Comparison of ENCODE assay signal across 7 mouse cellular contexts in the genomic region with DNA sequence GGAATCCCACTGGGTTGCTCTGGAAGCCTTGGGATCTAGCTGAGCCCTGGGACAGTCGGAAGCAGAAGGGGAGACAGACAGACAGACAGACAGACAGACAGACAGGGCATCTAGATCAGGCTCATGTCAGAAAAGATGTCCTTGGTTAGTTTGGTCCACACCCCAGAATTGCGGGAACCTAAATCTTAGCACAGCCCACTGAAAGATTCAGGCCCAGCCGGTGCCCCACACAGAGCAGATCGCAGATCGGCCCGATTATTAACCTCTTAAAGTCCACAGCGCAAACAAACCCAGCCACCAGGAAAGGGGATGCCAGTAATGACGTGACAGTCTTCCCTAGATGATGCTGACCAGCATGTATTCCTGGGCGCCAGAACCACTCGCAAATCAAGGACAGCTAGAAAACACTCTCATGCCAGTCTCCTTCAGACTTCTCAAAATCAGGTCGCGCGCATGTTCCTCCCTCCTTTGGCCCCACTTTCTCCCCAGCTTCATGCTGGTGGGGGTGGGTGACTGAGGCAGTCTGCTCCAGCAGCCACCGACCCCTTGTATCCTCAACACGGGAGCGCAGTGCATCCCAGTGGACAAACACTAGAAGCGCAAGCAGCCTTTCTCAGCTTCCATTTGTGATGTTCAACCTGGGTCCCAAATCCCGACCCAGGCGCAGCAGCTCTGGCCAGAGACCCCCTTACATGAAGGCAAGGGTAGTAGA. TPM values are rescaled to one million over a fixed set of nuclear protein-coding genes. Genes with fewer than 3 reads are reported as not detected.
A peak's percentile ranks its signal among the peaks of the same experiment; 100 is the strongest.
DNase-seq lines count a peak whose midpoint lies in the region; ATAC-seq and TF ChIP-seq lines count a peak whose summit lies in the region.

No protein-coding gene starts in this region.

- no peaks in the 10 kb centered on the region for H3K36me3 ChIP-seq in liver, postnatal 0 days (replicated peaks; ENCODE audit: insufficient read depth, low read length)
- no peaks in the 10 kb centered on the region for H3K36me3 ChIP-seq in stomach, embryonic 16.5 days (ENCODE audit: control insufficient read depth, insufficient read depth, low read length)

- no peak overlapping the region for H3K9ac ChIP-seq in liver, postnatal 0 days (replicated peaks)
- H3K9ac ChIP-seq in stomach, embryonic 16.5 days (ENCODE audit: low read length), result no peak overlapping the region

- TF ChIP-seq EP300 in liver, postnatal 0 days (IDR thresholded peaks at IDR 0.05; ENCODE audit: low read depth), result no peak

- H3K27ac ChIP-seq in cerebellum, adult 2 months (ENCODE audit: insufficient read depth, low read length), result no peak overlapping the region
- peak overlapping the region; percentile 95 for H3K27ac ChIP-seq in layer of hippocampus, adult 2 months
- H3K27ac ChIP-seq in liver, postnatal 0 days (ENCODE audit: low read depth), result no peak overlapping the region
- H3K27ac ChIP-seq in stomach, embryonic 16.5 days (ENCODE audit: low read length), result no peak overlapping the region

- no peaks in the 10 kb centered on the region for H3K4me1 ChIP-seq in cerebellum, adult 2 months (ENCODE audit: control insufficient read depth, insufficient read depth, low read length)
- no peaks in the 10 kb centered on the region for H3K4me1 ChIP-seq in liver, postnatal 0 days (ENCODE audit: insufficient read depth)
- H3K4me1 ChIP-seq in stomach, embryonic 16.5 days (ENCODE audit: control insufficient read depth, insufficient read depth, low read length), result peaks cover 21% of the 10 kb centered on the region

- TF ChIP-seq CTCF in cerebellum, adult 2 months (IDR thresholded peaks at IDR 0.05; ENCODE audit: borderline replicate concordance, insufficient read depth, low read depth, low read length), result peak; percentile 80
- peak; percentile 89 for TF ChIP-seq CTCF in layer of hippocampus, adult 2 months (conservative IDR thresholded peaks at IDR 0.05)
- TF ChIP-seq CTCF in liver, postnatal 0 days (IDR thresholded peaks at IDR 0.05; ENCODE audit: low read depth), result peak; percentile 33; the same call in 1 of the 2 replicates

- 5% methylated on average over 19 of the region's 19 CpGs for WGBS in cerebellum, adult 2 months
- WGBS in liver, postnatal 0 days (ENCODE audit: insufficient replicate concordance), result 7% methylated on average over 19 of the region's 19 CpGs
- 4% methylated on average over 19 of the region's 19 CpGs for WGBS in stomach, embryonic 16.5 days

- no peak for TF ChIP-seq POLR2A in cerebellum, adult 2 months (IDR thresholded peaks at IDR 0.05; ENCODE audit: borderline replicate concordance, insufficient read depth, low read length)

- H3K4me3 ChIP-seq in cerebellum, adult 2 months (replicated peaks; ENCODE audit: insufficient read depth, low read depth, low read length), result peak overlapping the region; percentile 42
- peak overlapping the region; percentile 73 for H3K4me3 ChIP-seq in layer of hippocampus, adult 2 months
- H3K4me3 ChIP-seq in liver, postnatal 0 days (ENCODE audit: low read depth, low read length), result no peak overlapping the region
- peak overlapping the region; percentile 45; the same call in 1 of the 2 replicates for H3K4me3 ChIP-seq in stomach, embryonic 16.5 days (replicated peaks; ENCODE audit: low read length)

- no peak for ATAC-seq in liver, postnatal 0 days
- no peak for ATAC-seq in stomach, embryonic 16.5 days (ENCODE audit: insufficient read depth, low FRiP score)

- H3K9me3 ChIP-seq in liver, postnatal 0 days (ENCODE audit: low read length), result no peaks in the 10 kb centered on the region
- no peaks in the 10 kb centered on the region for H3K9me3 ChIP-seq in stomach, embryonic 16.5 days (replicated peaks; ENCODE audit: control insufficient read depth, low read length)

- H3K27me3 ChIP-seq in cerebellum, adult 2 months (ENCODE audit: control insufficient read depth, insufficient read depth, low read length), result no peaks in the 10 kb centered on the region; the same call in 1 of the 2 replicates
- H3K27me3 ChIP-seq in liver, postnatal 0 days (ENCODE audit: insufficient read depth, low read length), result peaks cover 47% of the 10 kb centered on the region
- H3K27me3 ChIP-seq in stomach, embryonic 16.5 days (ENCODE audit: control insufficient read depth, insufficient read depth, low read length), result peaks cover 78% of the 10 kb centered on the region

- H3K4me2 ChIP-seq in liver, postnatal 0 days (ENCODE audit: low read depth, low read length), result no peak overlapping the region
- peak overlapping the region; percentile 68; the same call in 1 of the 2 replicates for H3K4me2 ChIP-seq in stomach, embryonic 16.5 days (ENCODE audit: low read depth, low read length)

- peak; percentile 85 for DNase-seq in ZHBTc4 (ENCODE audit: low read depth, low spot score)
- DNase-seq in cerebellum, adult 2 months, result peak; percentile 42 to 50
- DNase-seq in forelimb bud, embryonic 11.5 days (ENCODE audit: low read depth, low spot score), result peak; percentile 66
- DNase-seq in layer of hippocampus, adult 2 months (ENCODE audit: low spot score in 2 of 2), result peak; percentile 77 to 81
- no peak for DNase-seq in liver, postnatal 0 days
- no peak for DNase-seq in thymus, postnatal 10 days (ENCODE audit: low spot score in 2 of 2)

RNA-seq across cellular contexts. Expression of gene Ajap1, which starts 1.9 kb away (rescaled TPM):
- 18.6 and 19.1 TPM in 2 replicates for polyA plus RNA-seq in cerebellum, adult 2 months (2012; rRNA removed)
- 10 to 100 TPM; 48.3 to 49.0 TPM for total RNA-seq in layer of hippocampus, adult 2 months (2021)
- polyA plus RNA-seq in liver, postnatal 0 days (2015; fragmentation: Nextera tagmentation; extraction: Ambion mirVana), result 0.11 TPM in 1 of 2 replicates, not detected in the other
- polyA plus RNA-seq in stomach, embryonic 16.5 days (2015; fragmentation: Nextera tagmentation; extraction: Ambion mirVana), result 0.40 and 0.53 TPM in 2 replicates

Comparison
In these comparisons a context has a peak if more than half of its experiments do, and no peak if none do; other contexts are left out.
1. DNase-seq: peak in ZHBTc4 (single experiment), cerebellum, adult 2 months (2 of 2), forelimb bud, embryonic 11.5 days (single experiment) and layer of hippocampus, adult 2 months (2 of 2); none in liver, postnatal 0 days (single experiment) and thymus, postnatal 10 days (0 of 2).
2. CTCF ChIP-seq: peak in every context shown above with its lines; median percentile 89 in layer of hippocampus, adult 2 months; 80 in cerebellum, adult 2 months; 33 in liver, postnatal 0 days.
3. RNA of gene Ajap1, which starts 1.9 kb away (polyA plus RNA-seq): 18.6 to 19.1 TPM in cerebellum, adult 2 months; 0.40 to 0.53 TPM in stomach, embryonic 16.5 days and 0.11 TPM in liver, postnatal 0 days; every median in the first group is over 10 times any median in the second.